Mouse (Mus musculus) midbrain, embryonic 14.5 days (tissue): ENCODE measurements around the gene Rragc. TPM values are rescaled to one million over a fixed set of nuclear protein-coding genes. Genes with fewer than 3 reads are reported as not detected.

Experiments
- ATAC-seq: fragments of 200-750 bp; cut with Nextera tagmentation; 2 replicates; pipeline ENCODE4 v1.8.0; 2017; ENCODE audit warnings: moderate number of reproducible peaks, moderate library complexity; ENCODE audit not compliant: low FRiP score, low TSS enrichment
- DNase-seq: peaks from one replicate; pipeline ENCODE4 v3.0.0-alpha.2; 2015
- H3K27ac ChIP-seq: fragments of 300-500 bp; sonication (generic); replicated peaks from 2 replicates; pipeline ENCODE4 v1.5.1; 2014; ENCODE audit warnings: mild to moderate bottlenecking, low read depth, low read length, moderate library complexity
- H3K27me3 ChIP-seq: fragments of 300-500 bp; sonication (generic); 2 replicates; pipeline ENCODE4 v1.6.1; 2014; ENCODE audit warnings: low read length, control low read depth, mixed read lengths; ENCODE audit not compliant: control insufficient read depth, insufficient read depth
- H3K36me3 ChIP-seq: fragments of 300-500 bp; sonication (generic); 2 replicates; pipeline ENCODE4 v1.6.1; 2014; ENCODE audit warnings: low read length, control low read depth; ENCODE audit not compliant: control insufficient read depth, insufficient read depth
- H3K4me1 ChIP-seq: fragments of 300-500 bp; sonication (generic); 2 replicates; pipeline ENCODE4 v1.6.1; 2014; ENCODE audit warnings: mild to moderate bottlenecking, antibody characterized with exemption, low read length, control low read depth; ENCODE audit not compliant: control insufficient read depth, insufficient read depth
- H3K4me2 ChIP-seq: fragments of 300-500 bp; sonication (generic); 2 replicates; pipeline ENCODE4 v1.6.1; 2014; ENCODE audit warnings: mild to moderate bottlenecking, low read length, moderate library complexity
- H3K4me3 ChIP-seq: fragments of 300-500 bp; sonication (generic); replicated peaks from 2 replicates; pipeline ENCODE4 v1.5.1; 2014; ENCODE audit warnings: low read depth, low read length
- H3K9ac ChIP-seq: fragments of 300-500 bp; sonication (generic); replicated peaks from 2 replicates; pipeline ENCODE4 v1.6.1; 2014; ENCODE audit warnings: mild to moderate bottlenecking, low read length, moderate library complexity
- H3K9me3 ChIP-seq: fragments of 300-500 bp; sonication (generic); 2 replicates; pipeline ENCODE4 v1.6.1; 2016; ENCODE audit warnings: low read length, control low read depth, mixed read lengths; ENCODE audit not compliant: control insufficient read depth
- WGBS: fragments of 180-500 bp; shearing (Covaris S2); extraction: QIAGEN DNeasy Blood & Tissue Kit; methylation state at CpG from one replicate; pipeline ENCODE4 v1.1.7; 2014; 5-methylcytosine and 5-hydroxymethylcytosine counted together
- polyA plus RNA-seq: library from polyadenylated mRNA; unstranded; fragments of >200 nt; fragmentation: Nextera tagmentation; extraction: Ambion mirVana; gene quantifications from 2 replicates; pipeline ENCODE4 v1.2.1, GENCODE M21; 2014

Gene Rragc
- polyA plus RNA-seq, 1 experiment from 2014 or later = 53.6 TPM

- peaks cover 9% of the 10 kb centered on the region; the same call in 1 of the 2 replicates for H3K4me1 ChIP-seq
- no peaks in the 10 kb centered on the region for H3K36me3 ChIP-seq
- DNase-seq = no peak
Measured at GRCm38 (mm10) chr4:123960955-123961354, 43.7 kb downstream of the Rragc start.

GRCm38 (mm10) chr4:123962721-123963120 is 45.5 kb downstream of the Rragc start:
- Histone ChIP-seq H3K4me3 (no peak overlapping the region), H3K4me2 (no peak overlapping the region), H3K9ac (no peak overlapping the region), H3K36me3 (no peaks in the 10 kb centered on the region), H3K27me3 (peaks cover 7% of the 10 kb centered on the region; the same call in 1 of the 2 replicates), H3K9me3 (no peaks in the 10 kb centered on the region), H3K4me1 (no peaks in the 10 kb centered on the region), H3K27ac (no peak overlapping the region)
- DNase-seq = peak; percentile 25
- WGBS = 59% methylated on average over 9 of the region's 9 CpGs
- no peak for ATAC-seq

More at GRCm38 (mm10) chr4:123960955-123961354, 43.7 kb downstream of the Rragc start:
- Histone ChIP-seq H3K9me3 (no peaks in the 10 kb centered on the region), H3K4me3 (no peak overlapping the region), H3K9ac (no peak overlapping the region), H3K4me2 (no peak overlapping the region), H3K27ac (no peak overlapping the region), H3K27me3 (peaks cover 7% of the 10 kb centered on the region; the same call in 1 of the 2 replicates)
- 80% methylated on average over 4 of the region's 4 CpGs for WGBS
- ATAC-seq = no peak

GRCm38 (mm10) chr4:123968663-123969321 is 51.5 kb downstream of the Rragc start:
- Histone ChIP-seq H3K4me3 (no peak overlapping the region), H3K9ac (no peak overlapping the region), H3K36me3 (no peaks in the 10 kb centered on the region), H3K9me3 (no peaks in the 10 kb centered on the region), H3K27ac (no peak overlapping the region), H3K27me3 (no peaks in the 10 kb centered on the region), H3K4me1 (peaks cover 7% of the 10 kb centered on the region), H3K4me2 (no peak overlapping the region)
- no peak for DNase-seq
- ATAC-seq = no peak
- WGBS = 86% methylated on average over 8 of the region's 8 CpGs

- no peak for DNase-seq
- H3K4me1 ChIP-seq = peaks cover 7% of the 10 kb centered on the region
- no peaks in the 10 kb centered on the region for H3K36me3 ChIP-seq
- no peak overlapping the region for H3K27ac ChIP-seq
- no peak overlapping the region for H3K4me3 ChIP-seq
- 78% methylated on average over 7 of the region's 7 CpGs for WGBS
- no peaks in the 10 kb centered on the region for H3K27me3 ChIP-seq
- no peak overlapping the region for H3K9ac ChIP-seq
- no peak overlapping the region for H3K4me2 ChIP-seq
- no peak for ATAC-seq
- H3K9me3 ChIP-seq = no peaks in the 10 kb centered on the region
Measured at GRCm38 (mm10) chr4:123969458-123969857, 52.2 kb downstream of the Rragc start.

- Histone ChIP-seq H3K4me3 (no peak overlapping the region), H3K4me1 (peaks cover 7% of the 10 kb centered on the region), H3K4me2 (no peak overlapping the region), H3K27ac (no peak overlapping the region), H3K36me3 (no peaks in the 10 kb centered on the region), H3K27me3 (no peaks in the 10 kb centered on the region), H3K9ac (no peak overlapping the region), H3K9me3 (no peaks in the 10 kb centered on the region)
- WGBS = 83% methylated on average over 4 of the region's 4 CpGs
- DNase-seq = peak; percentile 45
- ATAC-seq = no peak
Measured at GRCm38 (mm10) chr4:123971059-123971458, 53.8 kb downstream of the Rragc start.

GRCm38 (mm10) chr4:123972423-123973049 is 55.3 kb downstream of the Rragc start:
- Histone ChIP-seq H3K27me3 (no peaks in the 10 kb centered on the region), H3K9ac (peak overlapping the region; percentile 37), H3K27ac (no peak overlapping the region), H3K4me1 (peaks cover 7% of the 10 kb centered on the region), H3K4me2 (peak overlapping the region; percentile 58), H3K9me3 (no peaks in the 10 kb centered on the region), H3K36me3 (no peaks in the 10 kb centered on the region), H3K4me3 (peak overlapping the region; percentile 24)
- peak; percentile 55 for DNase-seq
- 5% methylated on average over 29 of the region's 29 CpGs for WGBS
- ATAC-seq = no peak

- Histone ChIP-seq H3K36me3 (no peaks in the 10 kb centered on the region), H3K4me3 (no peak overlapping the region), H3K27me3 (no peaks in the 10 kb centered on the region), H3K9ac (no peak overlapping the region), H3K9me3 (no peaks in the 10 kb centered on the region), H3K27ac (no peak overlapping the region), H3K4me2 (no peak overlapping the region), H3K4me1 (peaks cover 7% of the 10 kb centered on the region; the same call in 1 of the 2 replicates)
- DNase-seq (no peak), ATAC-seq (no peak)
- 24% methylated on average over 5 of the region's 5 CpGs for WGBS
Measured at GRCm38 (mm10) chr4:123982105-123982504, 64.9 kb downstream of the Rragc start.
